Mouse (Mus musculus): ENCODE results near the gene Arpc5.

- TF ChIP-seq CTCF (IDR thresholded peaks at IDR 0.05; ENCODE audit: low read depth) (no peak), EP300 (IDR thresholded peaks at IDR 0.05; ENCODE audit: low read depth) (no peak)
Measured at GRCm38 (mm10) chr1:152791269-152791668, 24.9 kb downstream of the Arpc5 start.
